Mouse (Mus musculus) brown adipose tissue, adult 24 weeks (tissue): ENCODE results near the gene Pole3. TPM values are rescaled to one million over a fixed set of nuclear protein-coding genes. Genes with fewer than 3 reads are reported as not detected.

ENCODE experiments used
- H3K27ac ChIP-seq: fragments of 200-500 bp; replicated peaks from 2 replicates; pipeline ENCODE4 v1.5.1; 2012; ENCODE audit warnings: low read depth, mild to moderate bottlenecking, low read length
- H3K4me1 ChIP-seq: fragments of 200-500 bp; 2 replicates; pipeline ENCODE4 v1.6.1; 2012; ENCODE audit warnings: low read length, mixed read lengths; ENCODE audit not compliant: control insufficient read depth, insufficient read depth, insufficient read length
- H3K4me3 ChIP-seq: fragments of 200-500 bp; 2 replicates; pipeline ENCODE4 v1.5.1; 2012; ENCODE audit warnings: low read depth, mild to moderate bottlenecking, low read length, moderate library complexity; ENCODE audit not compliant: insufficient read depth
- polyA plus RNA-seq: library from polyadenylated mRNA; stranded (reverse); fragments of >200 nt; gene quantifications from 2 replicates; pipeline ENCODE4 v1.2.4, GENCODE M21; 2012; ENCODE audit not compliant: missing spikeins, insufficient read depth, insufficient read length

Pole3 gene
- polyA plus RNA-seq, 1 experiment: 44.2 TPM

DNA sequence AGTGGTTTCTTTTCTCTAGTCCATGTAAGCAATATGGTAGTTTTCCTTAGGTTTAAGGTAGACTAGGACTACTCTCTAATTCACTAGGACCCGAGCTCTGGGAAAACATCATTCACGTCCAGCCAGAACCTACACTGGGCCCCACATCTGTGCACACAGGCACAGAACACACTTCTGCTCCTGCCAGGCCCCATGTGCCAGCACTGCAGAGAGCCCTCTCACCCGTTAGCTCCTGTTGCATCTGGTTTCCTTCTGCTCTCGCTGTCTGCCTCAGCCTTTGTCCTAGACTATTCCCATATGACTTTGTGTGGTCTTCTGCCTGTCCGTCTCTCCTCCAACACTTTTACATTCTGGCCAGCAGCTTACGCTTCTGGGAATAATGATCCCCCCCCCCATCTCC is 8.9 kb upstream of the Pole3 start:
- no peak overlapping the region for H3K4me3 ChIP-seq
- no peaks in the 10 kb centered on the region for H3K4me1 ChIP-seq
- H3K27ac ChIP-seq: no peak overlapping the region

DNA sequence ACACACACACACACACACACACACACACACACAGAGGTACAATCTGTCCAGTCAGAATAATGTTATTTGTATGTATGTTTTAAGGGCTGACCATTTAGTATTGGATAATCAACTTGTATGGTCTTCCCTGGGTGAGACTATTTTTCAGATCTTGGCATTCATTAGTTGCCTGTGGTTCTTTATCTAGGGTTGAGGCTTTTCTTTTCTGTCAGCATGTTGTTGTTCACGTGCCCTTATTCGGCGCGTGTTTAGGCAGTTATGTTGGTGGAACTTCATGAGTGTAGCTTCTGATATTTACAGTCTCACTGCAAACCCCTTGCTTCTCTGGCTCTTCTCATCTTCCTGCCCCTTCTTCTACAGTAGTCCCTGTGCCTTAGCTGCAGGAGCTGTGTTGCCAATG is 2.8 kb upstream of the Pole3 start:
- Histone ChIP-seq H3K27ac (no peak overlapping the region), H3K4me3 (no peak overlapping the region), H3K4me1 (0 out of 2 replicates have a peak, but pooled peaks cover 2% of the 10 kb centered on the region)

DNA sequence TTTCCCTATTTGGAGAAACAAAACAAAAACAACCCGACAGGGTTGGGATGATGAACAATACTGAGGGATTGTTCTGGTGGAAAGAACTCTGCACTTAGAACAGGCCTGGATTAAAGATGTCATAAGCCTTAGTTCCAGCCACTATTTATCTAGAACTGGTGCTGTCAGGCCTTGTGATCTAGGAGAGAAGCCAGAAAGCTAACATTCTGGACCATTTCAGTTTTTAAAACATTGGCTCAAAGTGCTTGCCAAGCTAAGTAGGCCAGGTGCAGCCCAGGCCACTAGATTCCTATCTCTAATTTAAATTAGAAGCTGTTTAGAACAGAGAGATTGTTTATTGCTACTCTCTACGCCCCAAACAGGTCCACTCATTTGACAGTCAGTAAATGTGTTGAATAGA is 1.4 kb upstream of the Pole3 start:
- H3K4me1 ChIP-seq: 0 out of 2 replicates have a peak, but pooled peaks cover 2% of the 10 kb centered on the region
- no peak overlapping the region for H3K27ac ChIP-seq
- no peak overlapping the region for H3K4me3 ChIP-seq

DNA sequence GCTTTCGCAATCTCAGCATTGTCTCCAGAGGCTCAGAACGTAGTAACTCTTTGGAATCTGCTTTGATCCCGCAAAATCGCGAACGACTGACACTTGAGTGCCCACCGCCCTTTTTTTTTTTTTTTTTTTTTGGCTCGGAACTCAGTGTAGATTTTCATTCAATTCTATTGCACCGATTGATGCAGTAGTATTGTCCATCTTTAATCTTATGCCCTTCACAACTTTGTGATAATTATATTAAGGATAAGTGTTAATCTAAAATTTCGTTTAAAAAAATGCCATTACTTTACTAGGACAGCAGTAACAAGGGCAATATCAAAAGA is 582 bp upstream of the Pole3 start:
- H3K4me1 ChIP-seq: 0 out of 2 replicates have a peak, but pooled peaks cover 2% of the 10 kb centered on the region
- H3K27ac ChIP-seq: no peak overlapping the region
- H3K4me3 ChIP-seq: peak overlapping the region; percentile 43

DNA sequence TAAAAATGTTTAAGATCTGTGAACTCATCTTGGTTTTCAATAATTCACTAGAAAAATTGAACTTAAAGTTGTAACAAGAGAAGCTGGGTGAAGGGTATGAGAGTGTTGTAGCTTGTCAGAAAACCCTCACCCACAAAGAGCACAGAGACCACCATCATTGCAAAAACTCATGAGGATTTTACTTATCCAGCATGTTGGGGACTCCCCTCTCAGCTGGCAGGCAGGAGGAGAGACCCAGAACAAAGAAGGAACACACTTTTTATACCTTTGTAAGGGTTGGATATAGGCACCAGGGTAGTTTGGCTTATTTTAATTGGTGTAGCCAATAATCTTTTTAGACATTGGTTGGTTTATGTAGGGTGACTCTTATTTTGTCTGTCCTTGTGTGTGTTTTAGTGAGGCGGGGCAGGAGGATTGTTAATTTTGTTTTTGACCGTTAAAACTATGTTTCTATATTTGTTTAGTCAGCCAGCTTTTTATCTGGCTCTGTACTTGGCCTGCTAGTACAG is 3.9 kb downstream of the Pole3 start:
- peaks cover 16% of the 10 kb centered on the region for H3K4me1 ChIP-seq
- H3K27ac ChIP-seq: no peak overlapping the region
- H3K4me3 ChIP-seq: no peak overlapping the region

DNA sequence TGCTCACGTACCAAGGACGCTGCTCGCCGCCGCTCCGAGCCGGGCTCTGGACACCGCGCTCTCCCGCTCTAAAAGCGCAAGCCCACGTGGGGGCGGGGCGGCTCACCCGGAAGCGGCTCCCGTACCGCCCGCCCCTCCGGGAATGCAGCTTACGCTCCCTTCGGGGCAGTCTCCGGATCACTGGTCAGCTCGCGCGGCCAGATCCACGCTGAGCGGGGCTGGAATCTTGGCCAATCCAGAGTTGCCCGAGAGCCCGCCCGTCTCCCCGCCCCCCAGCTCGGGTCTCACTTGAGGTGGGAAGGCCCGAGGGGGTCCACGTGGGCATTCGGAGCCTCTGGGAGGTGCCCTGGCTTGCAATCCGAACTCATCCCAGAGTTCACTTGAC is 5.0 kb downstream of the Pole3 start, which contains the start of gene Alad:
TSS of gene Alad (minus strand) at position 70 of the 385 bp plus-strand sequence.
- Histone ChIP-seq H3K4me1 (peaks cover 19% of the 10 kb centered on the region), H3K4me3 (peak within 1 kb of the TSS; percentile 94), H3K27ac (peak within 1 kb of the TSS; percentile 78)

DNA sequence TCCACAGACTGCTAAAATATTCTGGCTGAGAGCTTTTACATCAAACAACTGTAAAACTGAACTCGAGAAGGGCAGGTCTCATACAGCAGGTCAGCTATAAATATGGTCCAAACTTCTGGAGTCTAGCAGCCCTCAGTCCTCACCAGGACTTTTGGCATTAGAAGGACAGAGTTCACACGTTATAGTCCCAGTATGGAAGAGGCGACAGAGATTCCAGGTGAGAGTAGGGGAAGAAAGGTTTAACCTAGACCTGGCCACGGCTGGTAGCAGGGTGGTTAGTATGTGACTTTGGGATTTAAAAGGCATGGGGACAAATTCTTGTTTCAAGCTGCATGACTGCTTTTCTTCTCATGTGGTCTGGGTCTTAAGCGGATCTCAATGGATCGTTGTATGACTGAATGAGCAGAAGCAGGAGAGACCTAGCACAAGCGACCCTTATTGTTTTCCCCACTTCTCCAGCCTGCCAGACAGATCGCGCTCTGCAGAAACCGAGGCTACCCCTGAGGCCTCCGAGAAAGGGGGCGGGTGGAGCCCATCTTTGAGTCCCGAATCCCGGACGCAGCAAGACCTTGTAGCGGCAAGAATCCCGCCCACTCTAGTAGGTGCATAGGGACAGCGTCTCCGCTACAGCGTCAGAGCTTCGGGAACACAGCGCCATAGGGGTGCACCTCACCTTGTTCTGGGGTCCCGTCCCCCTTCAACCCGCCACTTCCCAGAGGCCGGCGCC is 5.6 kb downstream of the Pole3 start:
- H3K4me1 ChIP-seq: peaks cover 17% of the 10 kb centered on the region
- peak overlapping the region; percentile 94 for H3K4me3 ChIP-seq

DNA sequence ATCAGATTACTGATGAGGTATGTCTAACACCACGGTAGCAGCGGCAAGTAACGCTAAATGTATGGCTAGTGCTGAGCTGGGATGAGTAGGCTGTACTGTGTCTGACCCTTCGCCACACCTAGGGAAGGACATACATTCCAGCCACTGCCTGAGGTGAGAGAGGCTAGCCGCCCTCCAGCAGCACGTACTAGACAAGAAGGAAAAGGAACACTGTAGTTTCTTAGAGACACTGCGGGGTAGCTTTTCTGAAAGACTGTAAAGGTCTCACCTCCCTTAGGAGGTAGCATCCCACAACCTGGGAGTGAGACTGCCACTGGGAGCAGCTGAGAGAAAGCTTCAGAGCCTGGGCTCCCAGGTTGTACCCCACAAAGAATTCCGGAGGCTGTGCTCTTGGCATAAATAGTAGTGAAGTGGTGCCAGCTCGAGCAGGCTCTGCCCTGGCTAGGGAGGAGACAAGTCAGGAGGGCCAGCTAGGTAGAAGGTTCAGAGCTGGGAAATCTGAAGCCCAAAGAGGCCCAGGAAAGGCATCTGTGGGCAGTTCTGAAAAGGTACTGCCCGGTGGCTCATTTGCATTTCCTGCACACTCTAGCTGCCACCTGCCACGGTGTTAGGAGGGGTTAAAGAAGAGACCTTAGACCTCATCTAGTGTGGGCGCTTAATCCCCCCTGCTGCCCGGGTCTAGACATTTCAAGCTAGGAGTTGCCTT is 6.3 kb downstream of the Pole3 start:
- Histone ChIP-seq H3K4me1 (peaks cover 17% of the 10 kb centered on the region), H3K27ac (peak overlapping the region; percentile 65), H3K4me3 (peak overlapping the region; percentile 94)

More for the DNA sequence above, 5.6 kb downstream of the Pole3 start:
- H3K27ac ChIP-seq: peak overlapping the region; percentile 44

DNA sequence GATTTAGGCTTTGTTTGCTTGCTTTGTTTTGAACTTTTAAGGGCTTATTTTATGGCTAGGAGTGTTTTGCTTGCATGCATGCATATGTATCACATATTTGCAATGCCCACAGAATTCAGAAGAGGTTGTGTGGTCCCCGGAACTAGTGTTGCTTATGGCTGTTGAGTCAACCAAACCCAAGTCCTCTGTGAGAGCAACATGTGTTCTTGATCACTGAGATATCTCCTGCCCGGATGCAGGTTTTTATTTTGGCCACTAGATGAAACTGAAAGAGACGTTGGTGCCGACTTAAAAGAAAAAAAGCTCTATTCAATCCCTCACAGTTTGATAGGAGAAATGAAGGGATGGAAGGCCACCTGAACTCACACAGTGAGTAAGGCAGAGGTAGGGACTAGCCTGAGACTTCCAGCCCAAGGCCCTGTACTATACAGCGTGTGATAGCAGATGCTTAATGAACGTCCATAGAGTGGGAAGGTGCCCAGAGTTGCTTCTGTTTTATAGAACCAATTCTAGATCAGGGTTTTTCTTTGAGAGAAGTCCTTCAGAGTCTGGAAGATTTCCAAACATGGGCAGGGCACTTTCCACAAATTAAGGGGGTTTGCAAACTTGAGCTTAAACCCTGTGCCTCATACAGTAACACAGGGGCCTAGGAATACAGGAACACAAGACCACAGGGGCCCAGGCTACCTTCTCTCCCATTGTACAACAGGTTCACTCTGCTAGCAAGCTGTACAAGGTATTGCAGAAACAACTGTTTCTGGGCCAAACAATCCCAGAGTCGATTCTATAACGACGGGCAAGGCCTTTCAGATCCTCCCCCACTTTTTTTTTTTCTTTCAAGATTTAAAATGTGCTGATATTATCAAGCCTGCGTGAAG is 7.1 kb downstream of the Pole3 start:
- Histone ChIP-seq H3K27ac (peak overlapping the region; percentile 65), H3K4me1 (peaks cover 17% of the 10 kb centered on the region)

DNA sequence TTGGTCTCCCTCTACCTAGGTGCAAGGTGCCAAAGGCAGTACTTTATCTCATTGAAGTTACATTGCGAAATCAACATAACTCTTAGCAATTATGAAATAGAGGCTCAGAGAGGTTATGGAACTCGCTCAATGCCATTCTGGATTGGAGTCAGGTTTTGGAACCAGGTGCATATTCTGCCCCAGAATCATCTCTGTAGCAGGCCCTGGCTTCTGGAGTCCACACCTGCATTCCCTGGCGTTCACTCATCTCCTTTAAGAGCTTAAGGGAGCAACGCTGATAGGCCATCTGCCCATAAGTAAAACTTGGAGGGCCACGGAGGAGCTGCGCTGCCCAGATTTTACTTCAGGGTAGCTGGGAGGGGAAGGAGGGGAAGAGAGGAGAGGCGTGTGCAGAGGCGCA is 7.8 kb downstream of the Pole3 start:
- peaks cover 17% of the 10 kb centered on the region for H3K4me1 ChIP-seq
- H3K27ac ChIP-seq: no peak overlapping the region
- no peak overlapping the region for H3K4me3 ChIP-seq

More for the DNA sequence above, 7.1 kb downstream of the Pole3 start:
- H3K4me3 ChIP-seq: peak overlapping the region; percentile 43

DNA sequence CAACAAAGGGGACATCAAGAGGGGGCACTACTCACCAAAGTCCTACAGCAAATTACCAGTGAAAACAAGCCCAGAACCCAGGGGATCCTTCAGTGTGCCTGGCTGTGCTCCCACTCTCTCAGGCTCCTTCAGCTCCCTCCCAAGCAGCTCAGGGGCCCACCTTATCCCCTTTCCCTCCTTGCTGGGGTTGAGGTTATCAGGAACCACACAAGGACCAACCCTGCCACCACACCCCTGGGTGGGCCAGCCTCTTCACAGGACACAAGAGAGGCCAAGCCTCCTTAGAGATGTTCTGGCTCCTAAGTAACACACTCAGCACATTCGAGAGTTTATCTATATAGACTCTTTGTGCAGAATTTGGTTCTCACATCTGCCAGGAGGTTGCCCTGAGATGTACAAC is 8.3 kb downstream of the Pole3 start:
- peak overlapping the region; percentile 59 for H3K27ac ChIP-seq
- peaks cover 17% of the 10 kb centered on the region for H3K4me1 ChIP-seq
- no peak overlapping the region for H3K4me3 ChIP-seq

DNA sequence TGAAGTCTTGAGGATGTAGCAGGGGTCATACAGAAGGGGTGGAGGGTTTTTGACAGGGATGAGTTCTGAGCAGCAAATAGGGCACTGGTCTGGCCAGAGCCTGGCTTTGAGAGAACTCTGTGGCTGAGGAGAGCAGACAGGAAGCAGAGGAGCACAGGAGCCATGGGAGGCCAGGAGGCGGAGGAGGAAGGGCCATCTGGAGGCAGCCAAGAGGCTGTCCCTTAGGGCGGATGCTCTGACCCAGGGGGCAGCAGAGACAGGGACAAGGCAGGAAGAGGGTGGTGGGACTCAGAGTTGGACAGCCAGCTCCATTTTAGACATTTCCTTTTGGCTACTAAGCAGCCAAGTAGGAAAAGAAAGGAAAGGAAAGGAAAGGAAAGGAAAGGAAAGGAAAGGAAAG is 8.8 kb downstream of the Pole3 start:
- Histone ChIP-seq H3K4me1 (peaks cover 17% of the 10 kb centered on the region), H3K27ac (peak overlapping the region; percentile 69), H3K4me3 (no peak overlapping the region)

DNA sequence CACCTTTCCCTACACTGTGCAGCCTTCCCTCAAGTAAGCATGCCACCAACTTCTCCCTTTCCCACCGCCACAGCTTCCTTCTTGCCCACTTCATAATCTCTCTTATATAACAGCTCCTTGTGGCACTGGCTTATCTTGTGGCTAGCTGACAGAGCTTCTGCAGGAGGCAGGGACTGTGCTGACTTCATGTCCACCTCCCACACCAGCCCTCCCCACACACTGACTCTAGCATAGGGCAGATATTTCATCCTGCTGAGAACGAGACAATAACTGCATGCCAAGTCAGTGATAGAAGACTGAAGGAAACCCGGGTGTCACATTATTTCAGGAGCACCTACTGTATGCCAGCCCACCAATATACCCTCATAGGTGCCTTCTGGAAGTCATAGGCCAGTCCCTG is 9.4 kb downstream of the Pole3 start:
- H3K4me1 ChIP-seq: peaks cover 17% of the 10 kb centered on the region
- H3K27ac ChIP-seq: peak overlapping the region; percentile 69
- H3K4me3 ChIP-seq: no peak overlapping the region

DNA sequence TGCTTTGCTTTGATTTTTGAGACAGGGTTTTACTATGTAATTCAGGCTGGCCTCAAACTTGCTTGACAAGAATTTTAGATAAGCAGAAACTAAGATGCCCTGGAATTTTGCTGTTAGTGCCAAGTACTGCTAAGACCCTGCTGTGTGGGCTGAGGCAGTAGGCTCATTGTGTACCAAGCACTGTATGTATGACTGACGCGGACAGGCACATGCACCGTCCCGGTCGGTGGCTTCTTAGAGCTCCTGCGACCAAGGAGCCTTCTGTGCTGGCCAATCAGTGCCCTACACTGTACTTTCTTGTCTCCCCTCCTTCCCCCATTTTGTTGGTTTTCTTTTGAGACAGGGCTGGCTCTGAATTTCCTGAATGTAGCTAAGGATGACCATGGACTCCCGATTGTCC is 9.9 kb downstream of the Pole3 start:
- peaks cover 17% of the 10 kb centered on the region for H3K4me1 ChIP-seq
- no peak overlapping the region for H3K27ac ChIP-seq

DNA sequence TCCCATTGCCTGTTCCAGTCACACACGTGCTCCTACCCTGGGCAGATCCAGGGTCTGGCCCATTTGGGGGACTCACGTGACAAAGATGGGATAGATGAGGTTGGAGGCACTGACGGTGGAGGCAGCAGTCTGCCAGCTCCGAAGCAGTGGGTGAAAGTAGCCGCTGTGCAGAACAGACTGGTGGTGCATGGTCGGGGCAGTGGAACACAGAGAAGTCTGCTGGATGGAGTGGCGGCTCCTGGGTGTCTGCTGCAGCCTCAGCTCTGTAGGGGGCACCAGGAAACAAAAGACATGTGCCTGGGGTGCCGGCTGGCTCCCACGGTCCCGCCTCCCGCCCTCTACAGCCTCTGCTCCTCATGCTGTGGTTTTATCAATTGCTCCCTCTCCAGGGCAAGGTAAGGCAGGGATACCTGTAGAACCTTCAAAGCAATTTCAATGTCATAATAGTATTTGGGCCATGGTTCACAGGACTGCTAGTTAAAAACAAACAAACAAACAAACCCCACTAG is 10.8 kb downstream of the Pole3 start:
- Histone ChIP-seq H3K4me1 (peaks cover 17% of the 10 kb centered on the region), H3K4me3 (no peak overlapping the region), H3K27ac (no peak overlapping the region)

More for the DNA sequence above, 9.9 kb downstream of the Pole3 start:
- no peak overlapping the region for H3K4me3 ChIP-seq
